Mouse (Mus musculus) adrenal gland, postnatal 0 days (tissue): ENCODE measurements around the gene Nova2. TPM values are rescaled to one million over a fixed set of nuclear protein-coding genes. Genes with fewer than 3 reads are reported as not detected.

Experiments
- polyA plus RNA-seq: library from polyadenylated mRNA; unstranded; fragments of >200 nt; fragmentation: Nextera tagmentation; extraction: Ambion mirVana; gene quantifications from 2 replicates; pipeline ENCODE4 v1.2.1, GENCODE M21; 2015

The Nova2 gene
- polyA plus RNA-seq, result 0.58 and 0.68 TPM in 2 replicates

GRCm38 (mm10) chr7:18925162-18925938, at the start of gene Nova2:
Gene Nova2, plus strand, starts transcription at chr7:18925888.

GRCm38 (mm10) chr7:18910241-18910831, 15.4 kb upstream of the Nova2 start, which contains the start of gene Ccdc61:
Gene Ccdc61, minus strand, starts transcription at chr7:18910415.

GRCm38 (mm10) chr7:18987100-18987499, 61.4 kb downstream of the Nova2 start, which contains the start of gene Nanos2:
Gene Nanos2, plus strand, starts transcription at chr7:18987400.

GRCm38 (mm10) chr7:18990601-18991295, 65.1 kb downstream of the Nova2 start, which contains the start of gene Mypop:
Gene Mypop, plus strand, starts transcription at chr7:18991245.

GRCm38 (mm10) chr7:19003902-19004630, 78.4 kb downstream of the Nova2 start, which contains the start of gene Irf2bp1:
Gene Irf2bp1, plus strand, starts transcription at chr7:19004044.

Other genes with a start within 250 kb of the Nova2 start
- gene Psg20, start 239.7 kb upstream of the Nova2 start, polyA plus RNA-seq, result not detected in 2 replicates
- 0.10 TPM in 1 of 2 replicates, not detected in the other for gene Psg22, start 207.8 kb upstream of the Nova2 start, polyA plus RNA-seq
- not detected in 2 replicates for gene Psg19, start 127.4 kb upstream of the Nova2 start, polyA plus RNA-seq
- gene Psg17, start 104.3 kb upstream of the Nova2 start, polyA plus RNA-seq, result 0.08 and 0.12 TPM in 2 replicates
- gene Mill2, start 85.9 kb upstream of the Nova2 start, polyA plus RNA-seq, result 4.0 and 7.8 TPM in 2 replicates
- gene Pglyrp1, start 54.6 kb upstream of the Nova2 start, polyA plus RNA-seq, result 7.2 and 13.5 TPM in 2 replicates
- 17.2 and 17.7 TPM in 2 replicates for gene Ccdc61, start 15.5 kb upstream of the Nova2 start, polyA plus RNA-seq
- gene Nanos2, start 61.5 kb downstream of the Nova2 start, polyA plus RNA-seq, result 0.16 TPM in 1 of 2 replicates, not detected in the other
- gene Mypop, start 65.4 kb downstream of the Nova2 start, polyA plus RNA-seq, result 4.6 and 4.8 TPM in 2 replicates
- gene Irf2bp1, start 78.2 kb downstream of the Nova2 start, polyA plus RNA-seq, result 15.6 and 16.6 TPM in 2 replicates
- 1.1 and 2.4 TPM in 2 replicates for gene Foxa3, start 97.7 kb downstream of the Nova2 start, polyA plus RNA-seq
- 14.9 and 20.6 TPM in 2 replicates for gene Sympk, start 98.5 kb downstream of the Nova2 start, polyA plus RNA-seq
- gene Rsph6a, start 128.8 kb downstream of the Nova2 start, polyA plus RNA-seq, result not detected in 2 replicates
- gene Dmwd, start 150.3 kb downstream of the Nova2 start, polyA plus RNA-seq, result 14.5 and 21.0 TPM in 2 replicates
- gene Dmpk, start 158.0 kb downstream of the Nova2 start, polyA plus RNA-seq, result 21.6 and 28.7 TPM in 2 replicates
- 4.2 and 5.9 TPM in 2 replicates for gene Six5, start 168.7 kb downstream of the Nova2 start, polyA plus RNA-seq
- 0.33 and 0.44 TPM in 2 replicates for gene Gm4969, start 192.5 kb downstream of the Nova2 start, polyA plus RNA-seq
- gene Fbxo46, start 194.0 kb downstream of the Nova2 start, polyA plus RNA-seq, result 5.8 and 8.7 TPM in 2 replicates
- 10.3 and 16.6 TPM in 2 replicates for gene Qpctl, start 223.4 kb downstream of the Nova2 start, polyA plus RNA-seq
- gene Snrpd2, start 223.8 kb downstream of the Nova2 start, polyA plus RNA-seq, result 109 and 149 TPM in 2 replicates
- 0.33 and 0.54 TPM in 2 replicates for gene Gipr, start 240.2 kb downstream of the Nova2 start, polyA plus RNA-seq